Mouse (Mus musculus) lung, embryonic 15.5 days (tissue): ENCODE measurements around the gene Lrrc4c. TPM values are rescaled to one million over a fixed set of nuclear protein-coding genes. Genes with fewer than 3 reads are reported as not detected.

Source experiments
- ATAC-seq: fragments of 200-750 bp; cut with Nextera tagmentation; 2 replicates; pipeline ENCODE4 v1.8.0; 2017; ENCODE audit warnings: moderate number of reproducible peaks, borderline replicate concordance; ENCODE audit not compliant: low FRiP score, low TSS enrichment; ENCODE audit errors: extremely low read depth
- H3K27ac ChIP-seq: fragments of 300-500 bp; sonication (generic); 2 replicates; pipeline ENCODE4 v1.5.1; 2015; ENCODE audit warnings: moderate library complexity, mild to moderate bottlenecking, inconsistent platforms
- H3K27me3 ChIP-seq: fragments of 300-500 bp; sonication (generic); 2 replicates; pipeline ENCODE4 v1.6.1; 2015; ENCODE audit warnings: inconsistent platforms
- H3K36me3 ChIP-seq: fragments of 300-500 bp; sonication (generic); 2 replicates; pipeline ENCODE4 v1.6.1; 2015; ENCODE audit warnings: inconsistent platforms
- H3K4me1 ChIP-seq: fragments of 300-500 bp; sonication (generic); 2 replicates; pipeline ENCODE4 v1.6.1; 2015; ENCODE audit warnings: inconsistent platforms
- H3K4me2 ChIP-seq: fragments of 300-500 bp; sonication (generic); 2 replicates; pipeline ENCODE4 v1.6.1; 2015; ENCODE audit warnings: inconsistent platforms, mild to moderate bottlenecking, moderate library complexity
- H3K4me3 ChIP-seq: fragments of 300-500 bp; sonication (generic); 2 replicates; pipeline ENCODE4 v1.5.1; 2015; ENCODE audit warnings: mild to moderate bottlenecking, inconsistent platforms
- H3K9ac ChIP-seq: fragments of 300-500 bp; sonication (generic); 2 replicates; pipeline ENCODE4 v1.6.1; 2015; ENCODE audit warnings: inconsistent platforms
- H3K9me3 ChIP-seq: fragments of 300-500 bp; sonication (generic); 2 replicates; pipeline ENCODE4 v1.6.1; 2016; ENCODE audit warnings: inconsistent platforms
- WGBS: fragments of 180-500 bp; shearing (Covaris S2); methylation state at CpG from one replicate; pipeline ENCODE4 v1.1.7; 2015; 5-methylcytosine and 5-hydroxymethylcytosine counted together
- polyA plus RNA-seq: library from polyadenylated mRNA; unstranded; fragments of >200 nt; fragmentation: Nextera tagmentation; extraction: Ambion mirVana; gene quantifications from 2 replicates; pipeline ENCODE4 v1.2.1, GENCODE M21; 2015

Gene Lrrc4c
- polyA plus RNA-seq, 1 experiment from 2014 or later: 0.72 TPM

GRCm38 (mm10) chr2:96401186-96401811, 83.3 kb downstream of the Lrrc4c start:
- H3K9me3 ChIP-seq: no peaks in the 10 kb centered on the region
- H3K27me3 ChIP-seq: no peaks in the 10 kb centered on the region
- H3K27ac ChIP-seq: no peak overlapping the region
- H3K36me3 ChIP-seq: no peaks in the 10 kb centered on the region
- no peaks in the 10 kb centered on the region for H3K4me1 ChIP-seq
- ATAC-seq: no peak
- H3K4me3 ChIP-seq: no peak overlapping the region
- H3K9ac ChIP-seq: no peak overlapping the region
- H3K4me2 ChIP-seq: no peak overlapping the region
- WGBS: 86% methylated on average over 1 of the region's 1 CpGs

- Histone ChIP-seq H3K4me2 (no peak overlapping the region), H3K36me3 (no peaks in the 10 kb centered on the region), H3K27me3 (no peaks in the 10 kb centered on the region), H3K9me3 (no peaks in the 10 kb centered on the region), H3K4me3 (no peak overlapping the region), H3K4me1 (no peaks in the 10 kb centered on the region), H3K9ac (no peak overlapping the region), H3K27ac (no peak overlapping the region)
- WGBS: 71% methylated on average over 2 of the region's 2 CpGs
- no peak for ATAC-seq
Observed at GRCm38 (mm10) chr2:96402514-96402913, 84.5 kb downstream of the Lrrc4c start.

GRCm38 (mm10) chr2:96406856-96407255, 88.9 kb downstream of the Lrrc4c start:
- no peaks in the 10 kb centered on the region for H3K4me1 ChIP-seq
- H3K9me3 ChIP-seq: no peaks in the 10 kb centered on the region
- 85% methylated on average over 8 of the region's 8 CpGs for WGBS
- H3K4me3 ChIP-seq: no peak overlapping the region
- no peaks in the 10 kb centered on the region for H3K36me3 ChIP-seq
- no peak overlapping the region for H3K4me2 ChIP-seq
- H3K27me3 ChIP-seq: no peaks in the 10 kb centered on the region
- H3K27ac ChIP-seq: no peak overlapping the region
- no peak overlapping the region for H3K9ac ChIP-seq
- ATAC-seq: no peak

- WGBS: 71% methylated on average over 1 of the region's 1 CpGs
- H3K27me3 ChIP-seq: no peaks in the 10 kb centered on the region
- H3K4me1 ChIP-seq: no peaks in the 10 kb centered on the region
- no peaks in the 10 kb centered on the region for H3K9me3 ChIP-seq
- H3K9ac ChIP-seq: no peak overlapping the region
- no peak for ATAC-seq
- no peak overlapping the region for H3K4me3 ChIP-seq
- no peaks in the 10 kb centered on the region for H3K36me3 ChIP-seq
- H3K4me2 ChIP-seq: no peak overlapping the region
- H3K27ac ChIP-seq: no peak overlapping the region
Observed at GRCm38 (mm10) chr2:96411182-96411581, 93.2 kb downstream of the Lrrc4c start.

GRCm38 (mm10) chr2:96461566-96461965, 143.6 kb downstream of the Lrrc4c start:
- Histone ChIP-seq H3K27me3 (no peaks in the 10 kb centered on the region), H3K36me3 (no peaks in the 10 kb centered on the region)

GRCm38 (mm10) chr2:96475674-96476073, 157.7 kb downstream of the Lrrc4c start:
- no peak overlapping the region for H3K4me2 ChIP-seq
- 80% methylated on average over 6 of the region's 6 CpGs for WGBS
- no peaks in the 10 kb centered on the region for H3K4me1 ChIP-seq
- H3K9ac ChIP-seq: no peak overlapping the region
- no peaks in the 10 kb centered on the region for H3K36me3 ChIP-seq
- no peaks in the 10 kb centered on the region for H3K9me3 ChIP-seq
- H3K4me3 ChIP-seq: no peak overlapping the region
- H3K27me3 ChIP-seq: no peaks in the 10 kb centered on the region
- ATAC-seq: no peak
- no peak overlapping the region for H3K27ac ChIP-seq

More at GRCm38 (mm10) chr2:96461566-96461965, 143.6 kb downstream of the Lrrc4c start:
- H3K4me1 ChIP-seq: no peaks in the 10 kb centered on the region
- no peak overlapping the region for H3K9ac ChIP-seq
- ATAC-seq: no peak
- no peak overlapping the region for H3K4me3 ChIP-seq
- H3K27ac ChIP-seq: no peak overlapping the region
- H3K9me3 ChIP-seq: no peaks in the 10 kb centered on the region
- no peak overlapping the region for H3K4me2 ChIP-seq

- no peaks in the 10 kb centered on the region for H3K36me3 ChIP-seq
- ATAC-seq: no peak
- H3K27ac ChIP-seq: no peak overlapping the region
- 56% methylated on average over 3 of the region's 3 CpGs for WGBS
- no peaks in the 10 kb centered on the region for H3K27me3 ChIP-seq
- H3K4me2 ChIP-seq: no peak overlapping the region
- H3K9ac ChIP-seq: no peak overlapping the region
- no peak overlapping the region for H3K4me3 ChIP-seq
- H3K4me1 ChIP-seq: no peaks in the 10 kb centered on the region
- H3K9me3 ChIP-seq: no peaks in the 10 kb centered on the region
Observed at GRCm38 (mm10) chr2:96499116-96499882, 181.3 kb downstream of the Lrrc4c start.

- WGBS: 82% methylated on average over 6 of the region's 6 CpGs
- no peak overlapping the region for H3K9ac ChIP-seq
- no peak overlapping the region for H3K27ac ChIP-seq
- H3K4me3 ChIP-seq: no peak overlapping the region
- H3K27me3 ChIP-seq: no peaks in the 10 kb centered on the region
- no peaks in the 10 kb centered on the region for H3K4me1 ChIP-seq
- H3K4me2 ChIP-seq: no peak overlapping the region
- ATAC-seq: no peak
- H3K9me3 ChIP-seq: no peaks in the 10 kb centered on the region
- H3K36me3 ChIP-seq: no peaks in the 10 kb centered on the region
Observed at GRCm38 (mm10) chr2:96504140-96504539, 186.2 kb downstream of the Lrrc4c start.

- Histone ChIP-seq H3K4me3 (no peak overlapping the region), H3K36me3 (no peaks in the 10 kb centered on the region), H3K9ac (no peak overlapping the region), H3K9me3 (no peaks in the 10 kb centered on the region), H3K27ac (no peak overlapping the region), H3K4me1 (no peaks in the 10 kb centered on the region), H3K4me2 (no peak overlapping the region), H3K27me3 (no peaks in the 10 kb centered on the region)
- no peak for ATAC-seq
- 72% methylated on average over 1 of the region's 1 CpGs for WGBS
Observed at GRCm38 (mm10) chr2:96505641-96506040, 187.7 kb downstream of the Lrrc4c start.

- Histone ChIP-seq H3K9ac (no peak overlapping the region), H3K27ac (no peak overlapping the region), H3K36me3 (no peaks in the 10 kb centered on the region), H3K9me3 (no peaks in the 10 kb centered on the region), H3K4me2 (no peak overlapping the region), H3K4me1 (no peaks in the 10 kb centered on the region), H3K27me3 (no peaks in the 10 kb centered on the region), H3K4me3 (no peak overlapping the region)
- 62% methylated on average over 1 of the region's 1 CpGs for WGBS
- no peak for ATAC-seq
Observed at GRCm38 (mm10) chr2:96508991-96509390, 191.0 kb downstream of the Lrrc4c start.

GRCm38 (mm10) chr2:96537469-96537868, 219.5 kb downstream of the Lrrc4c start:
- 72% methylated on average over 3 of the region's 3 CpGs for WGBS
- no peak overlapping the region for H3K4me3 ChIP-seq
- no peak overlapping the region for H3K4me2 ChIP-seq
- no peaks in the 10 kb centered on the region for H3K9me3 ChIP-seq
- no peaks in the 10 kb centered on the region for H3K27me3 ChIP-seq
- H3K27ac ChIP-seq: no peak overlapping the region
- ATAC-seq: no peak
- H3K9ac ChIP-seq: no peak overlapping the region
- H3K4me1 ChIP-seq: no peaks in the 10 kb centered on the region
- no peaks in the 10 kb centered on the region for H3K36me3 ChIP-seq

GRCm38 (mm10) chr2:96547171-96547570, 229.2 kb downstream of the Lrrc4c start:
- H3K4me2 ChIP-seq: no peak overlapping the region
- H3K4me1 ChIP-seq: no peaks in the 10 kb centered on the region
- WGBS: 82% methylated on average over 1 of the region's 1 CpGs
- no peak overlapping the region for H3K27ac ChIP-seq
- H3K4me3 ChIP-seq: no peak overlapping the region
- ATAC-seq: no peak
- H3K27me3 ChIP-seq: no peaks in the 10 kb centered on the region
- H3K9ac ChIP-seq: no peak overlapping the region
- H3K9me3 ChIP-seq: no peaks in the 10 kb centered on the region
- no peaks in the 10 kb centered on the region for H3K36me3 ChIP-seq
